Mouse (Mus musculus) heart, adult 9 months (tissue): ENCODE results near the gene Ptgr2.
"Not testable (repeated sequence)": the region's sequence is repeated elsewhere in the genome, so short reads cannot be mapped to it uniquely, and the experiment has no call there.

ENCODE experiments used
- DNase-seq, 2 experiments: peaks; one replicate each; pipeline ENCODE4 v3.0.0; 2022; ENCODE audit warnings: low spot score in 2 of 2

The Ptgr2 gene

GRCm38 (mm10) chr12:84284885-84285592 lies at the start of gene Ptgr2:
Ptgr2 (plus strand) TSS chr12:84285232.
- peak; percentile 96 to 97 for DNase-seq

- no peak for DNase-seq
Measured at GRCm38 (mm10) chr12:84235577-84235976, 49.5 kb upstream of the Ptgr2 start.

- no peak for DNase-seq
Measured at GRCm38 (mm10) chr12:84235981-84236752, 48.9 kb upstream of the Ptgr2 start.

GRCm38 (mm10) chr12:84237036-84237435 lies 48.0 kb upstream of the Ptgr2 start:
- not testable (repeated sequence) for DNase-seq

GRCm38 (mm10) chr12:84243076-84243770 lies 41.8 kb upstream of the Ptgr2 start:
- peak in 1 of 2 experiments; percentile 15 for DNase-seq

GRCm38 (mm10) chr12:84245683-84246082 lies 39.3 kb upstream of the Ptgr2 start:
- no peak for DNase-seq

GRCm38 (mm10) chr12:84249217-84249616 lies 35.8 kb upstream of the Ptgr2 start:
- DNase-seq = peak; percentile 54 to 62

GRCm38 (mm10) chr12:84252811-84253210 lies 32.2 kb upstream of the Ptgr2 start:
- no peak for DNase-seq

GRCm38 (mm10) chr12:84254886-84255285 lies 30.1 kb upstream of the Ptgr2 start:
- no peak for DNase-seq

- no peak for DNase-seq
Measured at GRCm38 (mm10) chr12:84260363-84260762, 24.7 kb upstream of the Ptgr2 start.

GRCm38 (mm10) chr12:84267264-84267663 lies 17.8 kb upstream of the Ptgr2 start:
- no peak for DNase-seq

GRCm38 (mm10) chr12:84273366-84273765 lies 11.7 kb upstream of the Ptgr2 start:
- no peak for DNase-seq

- peak; percentile 10 to 19 for DNase-seq
Measured at GRCm38 (mm10) chr12:84275288-84275687, 9.7 kb upstream of the Ptgr2 start.

GRCm38 (mm10) chr12:84276288-84276687 lies 8.7 kb upstream of the Ptgr2 start:
- DNase-seq = no peak

GRCm38 (mm10) chr12:84276799-84277198 lies 8.2 kb upstream of the Ptgr2 start:
- no peak for DNase-seq

GRCm38 (mm10) chr12:84277832-84278231 lies 7.2 kb upstream of the Ptgr2 start:
- no peak for DNase-seq

- no peak for DNase-seq
Measured at GRCm38 (mm10) chr12:84278901-84279300, 6.1 kb upstream of the Ptgr2 start.

- no peak for DNase-seq
Measured at GRCm38 (mm10) chr12:84284391-84284790, 641 bp upstream of the Ptgr2 start.

- no peak for DNase-seq
Measured at GRCm38 (mm10) chr12:84285593-84285968, 549 bp downstream of the Ptgr2 start.

GRCm38 (mm10) chr12:84288461-84288860 lies 3.4 kb downstream of the Ptgr2 start:
- peak in 1 of 2 experiments; percentile 21 for DNase-seq

- DNase-seq = no peak
Measured at GRCm38 (mm10) chr12:84297851-84298250, 12.8 kb downstream of the Ptgr2 start.

GRCm38 (mm10) chr12:84299265-84299664 lies 14.2 kb downstream of the Ptgr2 start:
- no peak for DNase-seq
